Mouse (Mus musculus): ENCODE measurements around the gene Pnck. TPM values are rescaled to one million over a fixed set of nuclear protein-coding genes. Genes with fewer than 3 reads are reported as not detected.

The Pnck gene
- 15.7 and 18.7 TPM in 2 replicates for polyA plus RNA-seq (2015; fragmentation: Nextera tagmentation; extraction: Ambion mirVana)

DNA sequence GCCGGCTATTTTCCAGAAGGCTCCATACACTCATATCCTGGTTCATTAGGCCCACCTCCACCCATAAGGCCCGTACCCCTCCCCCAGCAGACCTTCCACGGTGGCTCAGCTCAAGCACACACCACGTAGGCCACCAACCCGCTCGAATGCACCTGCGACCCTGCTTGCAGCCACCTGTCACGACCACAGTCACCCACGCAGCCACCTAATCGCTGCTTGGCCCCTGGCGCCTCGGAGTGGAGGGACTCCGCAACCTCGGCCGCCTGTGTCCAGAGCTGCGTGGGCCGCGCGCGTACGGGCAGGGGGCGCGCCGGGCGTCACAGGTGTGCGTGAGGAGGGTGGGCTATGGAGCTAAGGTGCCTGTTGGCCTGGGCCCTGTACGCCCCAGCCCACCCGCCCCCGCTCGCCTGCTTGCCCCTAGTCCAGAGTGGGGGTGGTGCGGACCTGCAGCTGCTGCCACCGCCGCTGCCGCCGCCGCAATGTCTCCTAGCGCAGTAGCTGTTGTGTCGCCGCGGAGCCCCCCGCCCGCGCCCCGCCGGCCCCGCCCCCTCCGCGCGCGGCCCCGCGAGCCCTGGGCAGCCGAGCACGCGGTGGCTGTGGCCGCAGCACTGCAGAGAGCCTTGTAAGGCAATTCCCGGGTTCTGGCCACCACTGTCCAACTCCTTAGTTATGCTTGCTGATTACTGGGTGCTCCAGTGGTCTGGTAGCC, at the start of gene Pnck:
Gene Pnck (minus strand): TSS at position 543 of the 709 bp plus-strand sequence.
- peak within 1 kb of the TSS; percentile 42 for H3K4me3 ChIP-seq (replicated peaks; ENCODE audit: low read depth, low read length)
- WGBS = 31% methylated on average over 52 of the region's 57 CpGs
- DNase-seq (ENCODE audit: low spot score) (peak; percentile 14), ATAC-seq (replicated peaks; ENCODE audit: low FRiP score, low read depth) (peak; percentile 57)
- H3K27me3 ChIP-seq (ENCODE audit: insufficient read depth, low read length) = no peaks in the 10 kb centered on the region
- H3K9ac ChIP-seq (ENCODE audit: low read depth, low read length) = peak within 1 kb of the TSS; percentile 53
- H3K27ac ChIP-seq = no peak within 1 kb of the TSS
- H3K9me3 ChIP-seq (replicated peaks; ENCODE audit: low read length) = no peaks in the 10 kb centered on the region
- H3K4me1 ChIP-seq (replicated peaks; ENCODE audit: insufficient read depth, low read length) = no peaks in the 10 kb centered on the region
- TF ChIP-seq CTCF (IDR thresholded peaks at IDR 0.05; ENCODE audit: low read depth) = no peak
- H3K36me3 ChIP-seq (ENCODE audit: insufficient read depth, low read length) = no peaks in the 10 kb centered on the region
- peak within 1 kb of the TSS; percentile 79 for H3K4me2 ChIP-seq (ENCODE audit: low read length)

DNA sequence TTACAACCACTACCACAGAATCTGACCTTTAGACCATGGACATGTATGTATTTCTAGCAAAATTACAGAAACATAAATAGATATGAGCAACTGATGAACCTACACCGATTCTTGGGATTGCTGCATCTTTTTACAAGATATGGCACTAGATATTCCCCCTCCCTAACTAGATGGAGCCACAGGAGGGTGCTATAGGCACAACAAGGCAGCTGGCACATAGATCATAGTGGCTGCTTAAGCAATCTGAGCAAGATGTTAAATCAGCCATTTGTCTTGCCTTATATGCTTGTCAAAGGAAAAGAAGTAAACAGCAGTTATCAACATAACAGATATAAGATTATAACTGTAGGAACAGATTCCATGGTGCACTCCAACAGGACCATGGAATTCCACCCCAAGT, 40.6 kb upstream of the Pnck start:
- peak; percentile 56 for TF ChIP-seq CTCF (IDR thresholded peaks at IDR 0.05; ENCODE audit: low read depth)
- DNase-seq (ENCODE audit: low spot score) = no peak

DNA sequence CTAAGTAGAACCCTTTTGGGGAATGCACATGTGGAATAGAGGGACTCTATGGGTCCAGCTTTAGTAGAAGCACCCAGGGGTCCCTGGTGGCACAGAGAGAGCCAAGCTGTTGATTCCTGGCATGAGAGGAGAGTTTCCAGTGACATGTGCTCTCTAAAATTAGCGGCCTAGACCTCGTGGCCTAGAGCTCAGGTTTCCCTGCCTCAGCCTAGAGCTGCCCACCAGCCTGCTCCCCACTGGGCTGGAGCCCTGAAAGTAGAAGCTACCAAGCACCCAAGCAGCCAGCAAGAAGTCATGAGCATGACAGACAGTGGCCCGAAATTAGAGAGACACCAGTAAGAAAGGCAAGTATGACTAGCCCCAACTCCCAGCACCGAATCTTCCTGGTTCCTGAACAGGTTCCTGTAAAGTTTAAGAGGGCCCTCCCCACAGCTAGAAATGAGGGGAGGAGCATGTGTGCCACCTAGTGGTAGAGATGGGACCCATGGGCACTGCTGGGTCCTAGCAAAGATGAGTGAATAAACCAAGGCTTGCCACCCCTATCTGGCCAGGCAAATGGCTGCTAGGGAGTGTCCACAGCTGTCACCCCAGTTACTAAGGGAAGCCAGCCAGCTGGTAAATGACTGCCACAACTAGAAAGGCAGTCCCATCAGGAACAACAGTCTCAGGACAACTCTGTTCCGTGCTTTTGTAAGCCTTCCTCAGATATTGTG, 31.2 kb upstream of the Pnck start:
- WGBS = 65% methylated on average over 5 of the region's 5 CpGs

More for the DNA sequence above, 40.6 kb upstream of the Pnck start:
- ATAC-seq (replicated peaks; ENCODE audit: low FRiP score, low read depth) = no peak
- Histone ChIP-seq H3K4me2 (ENCODE audit: low read length) (no peak overlapping the region), H3K27me3 (ENCODE audit: insufficient read depth, low read length) (no peaks in the 10 kb centered on the region), H3K36me3 (ENCODE audit: insufficient read depth, low read length) (no peaks in the 10 kb centered on the region), H3K9ac (ENCODE audit: low read depth, low read length) (no peak overlapping the region), H3K4me1 (replicated peaks; ENCODE audit: insufficient read depth, low read length) (no peaks in the 10 kb centered on the region), H3K9me3 (replicated peaks; ENCODE audit: low read length) (no peaks in the 10 kb centered on the region), H3K27ac (no peak overlapping the region), H3K4me3 (replicated peaks; ENCODE audit: low read depth, low read length) (no peak overlapping the region)
- 67% methylated on average over 1 of the region's 1 CpGs for WGBS

DNA sequence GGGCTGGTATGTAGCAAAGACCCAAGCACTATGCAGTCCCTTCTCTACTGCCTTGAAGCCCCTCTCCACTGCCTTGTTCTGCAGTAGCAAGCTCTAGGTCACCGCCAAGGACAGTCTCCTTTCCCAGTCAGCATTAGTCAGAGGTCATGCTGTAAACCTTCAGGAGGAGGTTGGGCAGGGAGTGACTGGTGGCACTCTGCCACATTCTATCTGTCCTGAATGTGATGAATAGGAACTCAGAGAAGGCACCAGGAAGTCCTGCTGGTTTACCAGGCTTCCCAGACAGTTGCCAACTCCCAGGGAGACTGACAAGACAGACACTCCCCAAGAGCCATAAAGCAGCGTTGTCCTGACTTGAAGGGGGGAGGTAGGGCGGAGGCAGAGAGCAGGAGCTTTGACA, 25.7 kb upstream of the Pnck start:
- no peak for TF ChIP-seq CTCF (IDR thresholded peaks at IDR 0.05; ENCODE audit: low read depth)
- no peak overlapping the region for H3K4me3 ChIP-seq (replicated peaks; ENCODE audit: low read depth, low read length)
- no peak overlapping the region for H3K27ac ChIP-seq
- ATAC-seq (replicated peaks; ENCODE audit: low FRiP score, low read depth) (0 out of 2 replicates have a peak, but pooled peaks have one; percentile 33), DNase-seq (ENCODE audit: low spot score) (no peak)
- WGBS = 45% methylated on average over 3 of the region's 3 CpGs
- H3K36me3 ChIP-seq (ENCODE audit: insufficient read depth, low read length) = 0 out of 2 replicates have a peak, but pooled peaks cover 6% of the 10 kb centered on the region
- H3K9ac ChIP-seq (ENCODE audit: low read depth, low read length) = no peak overlapping the region
- no peaks in the 10 kb centered on the region for H3K4me1 ChIP-seq (replicated peaks; ENCODE audit: insufficient read depth, low read length)
- no peaks in the 10 kb centered on the region for H3K27me3 ChIP-seq (ENCODE audit: insufficient read depth, low read length)
- no peak overlapping the region for H3K4me2 ChIP-seq (ENCODE audit: low read length)
- H3K9me3 ChIP-seq (replicated peaks; ENCODE audit: low read length) = no peaks in the 10 kb centered on the region

More for the DNA sequence above, 31.2 kb upstream of the Pnck start:
- Histone ChIP-seq H3K27me3 (ENCODE audit: insufficient read depth, low read length) (no peaks in the 10 kb centered on the region), H3K4me3 (replicated peaks; ENCODE audit: low read depth, low read length) (no peak overlapping the region), H3K4me1 (replicated peaks; ENCODE audit: insufficient read depth, low read length) (no peaks in the 10 kb centered on the region), H3K27ac (no peak overlapping the region), H3K9ac (ENCODE audit: low read depth, low read length) (no peak overlapping the region), H3K9me3 (replicated peaks; ENCODE audit: low read length) (no peaks in the 10 kb centered on the region), H3K4me2 (ENCODE audit: low read length) (no peak overlapping the region), H3K36me3 (ENCODE audit: insufficient read depth, low read length) (0 out of 2 replicates have a peak, but pooled peaks cover 6% of the 10 kb centered on the region)
- no peak; the same call in 1 of the 2 replicates for ATAC-seq (replicated peaks; ENCODE audit: low FRiP score, low read depth)
- DNase-seq (ENCODE audit: low spot score) = peak; percentile 60
- peak; percentile 74 for TF ChIP-seq CTCF (IDR thresholded peaks at IDR 0.05; ENCODE audit: low read depth)

DNA sequence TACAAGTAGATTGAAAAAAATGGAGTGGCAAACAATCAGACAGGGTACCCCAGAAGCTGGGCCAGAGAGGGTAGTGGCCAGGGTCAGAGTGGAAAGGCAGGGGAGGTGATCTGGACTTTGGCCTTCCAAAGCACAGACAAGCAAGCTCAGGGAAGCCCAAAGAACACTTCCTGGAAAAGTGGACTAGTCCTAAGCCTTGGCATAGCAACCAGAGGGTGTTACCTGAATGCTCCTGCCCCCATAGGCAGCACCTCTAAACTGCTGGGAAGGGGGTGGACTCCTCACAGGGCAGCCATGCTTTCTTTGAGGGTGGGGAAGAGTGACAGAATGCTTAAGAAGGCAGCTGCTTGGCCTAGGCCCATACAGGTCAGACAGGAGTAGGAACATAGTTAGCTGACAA, 25.1 kb upstream of the Pnck start:
- TF ChIP-seq CTCF (IDR thresholded peaks at IDR 0.05; ENCODE audit: low read depth) = no peak
- Histone ChIP-seq H3K4me2 (ENCODE audit: low read length) (no peak overlapping the region), H3K36me3 (ENCODE audit: insufficient read depth, low read length) (0 out of 2 replicates have a peak, but pooled peaks cover 6% of the 10 kb centered on the region), H3K4me3 (replicated peaks; ENCODE audit: low read depth, low read length) (no peak overlapping the region), H3K9ac (ENCODE audit: low read depth, low read length) (no peak overlapping the region), H3K27ac (no peak overlapping the region), H3K27me3 (ENCODE audit: insufficient read depth, low read length) (no peaks in the 10 kb centered on the region), H3K9me3 (replicated peaks; ENCODE audit: low read length) (no peaks in the 10 kb centered on the region), H3K4me1 (replicated peaks; ENCODE audit: insufficient read depth, low read length) (no peaks in the 10 kb centered on the region)
- DNase-seq (ENCODE audit: low spot score) = no peak
- peak; percentile 37; the same call in 1 of the 2 replicates for ATAC-seq (replicated peaks; ENCODE audit: low FRiP score, low read depth)

DNA sequence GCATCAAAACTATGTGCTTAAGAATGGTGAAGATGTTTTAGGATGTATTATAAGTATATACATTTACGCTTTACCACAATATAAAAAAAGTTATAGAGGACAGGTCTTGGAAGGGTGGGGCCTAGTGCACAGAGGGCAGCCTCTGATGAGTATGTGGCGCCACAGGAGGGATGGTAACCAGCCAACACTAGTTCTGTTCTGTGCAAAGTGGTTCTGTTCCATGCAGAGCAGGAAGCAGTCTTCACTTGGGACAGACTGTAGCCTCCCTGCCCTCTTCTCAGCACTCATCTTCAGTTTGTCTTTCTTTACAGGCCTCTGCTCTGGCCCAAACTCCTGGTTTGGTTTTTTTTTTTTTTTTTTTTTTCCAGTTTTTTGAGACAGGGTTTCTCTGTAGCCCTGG, 24.2 kb upstream of the Pnck start:
- WGBS = 81% methylated on average over 2 of the region's 2 CpGs
- no peak overlapping the region for H3K4me2 ChIP-seq (ENCODE audit: low read length)
- H3K27me3 ChIP-seq (ENCODE audit: insufficient read depth, low read length) = no peaks in the 10 kb centered on the region
- no peak overlapping the region for H3K9ac ChIP-seq (ENCODE audit: low read depth, low read length)
- ATAC-seq (replicated peaks; ENCODE audit: low FRiP score, low read depth) = no peak
- TF ChIP-seq CTCF (IDR thresholded peaks at IDR 0.05; ENCODE audit: low read depth) = no peak
- no peak for DNase-seq (ENCODE audit: low spot score)
- no peaks in the 10 kb centered on the region for H3K4me1 ChIP-seq (replicated peaks; ENCODE audit: insufficient read depth, low read length)
- no peak overlapping the region for H3K4me3 ChIP-seq (replicated peaks; ENCODE audit: low read depth, low read length)
- no peaks in the 10 kb centered on the region for H3K9me3 ChIP-seq (replicated peaks; ENCODE audit: low read length)
- 0 out of 2 replicates have a peak, but pooled peaks cover 6% of the 10 kb centered on the region for H3K36me3 ChIP-seq (ENCODE audit: insufficient read depth, low read length)
- no peak overlapping the region for H3K27ac ChIP-seq

Data from kidney, postnatal 0 days (tissue).